18 mouse cellular contexts compared by ENCODE assay signal in the genomic region with DNA sequence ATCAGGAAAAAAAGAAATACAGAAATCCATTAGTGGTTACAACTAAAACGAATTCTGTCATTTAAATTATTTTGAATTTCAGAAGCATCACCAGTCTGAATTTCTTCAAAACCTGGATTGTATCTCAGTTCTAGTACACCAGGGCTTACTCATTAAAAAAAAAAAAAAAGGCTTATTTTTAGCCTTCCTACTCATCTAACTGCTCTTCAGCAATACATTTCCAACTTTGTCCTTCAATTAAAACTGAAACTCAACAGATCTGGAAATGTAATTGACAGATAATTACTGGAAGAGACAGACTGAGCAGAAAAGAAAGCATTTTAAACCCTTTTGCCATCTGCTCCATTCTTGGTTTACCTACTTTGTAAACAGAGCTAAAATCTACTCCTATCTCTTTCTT. TPM values are rescaled to one million over a fixed set of nuclear protein-coding genes. Genes with fewer than 3 reads are reported as not detected.
A peak's percentile ranks its signal among the peaks of the same experiment; 100 is the strongest.
DNase-seq lines count a peak whose midpoint lies in the region; ATAC-seq and TF ChIP-seq lines count a peak whose summit lies in the region.
"Had no signal": no experiment of that assay in that cellular context is flagged by ENCODE, and none has a peak within 500 bp of the region (broad histone marks: within the 10 kb centered on the region; RNA-seq: fewer than 3 reads in every experiment).

No protein-coding gene starts in this region.

- no peaks in the 10 kb centered on the region for H3K9me3 ChIP-seq in forebrain, postnatal 0 days (ENCODE audit: low read length)
- no peaks in the 10 kb centered on the region for H3K9me3 ChIP-seq in forebrain, embryonic 12.5 days
- H3K9me3 ChIP-seq: embryonic facial prominence, embryonic 10.5 days; embryonic facial prominence, embryonic 12.5 days; forebrain, embryonic 15.5 days had no signal

- H3K4me2 ChIP-seq in forebrain, postnatal 0 days (ENCODE audit: low read depth) = no peak overlapping the region
- no peak overlapping the region for H3K4me2 ChIP-seq in forebrain, embryonic 12.5 days
- H3K4me2 ChIP-seq: embryonic facial prominence, embryonic 12.5 days; forebrain, embryonic 15.5 days had no signal

- DNase-seq in forebrain, postnatal 0 days = peak; percentile 14
- peak; percentile 8 for DNase-seq in brain, adult 2 months (ENCODE audit: low read depth, low spot score)
- no peak for DNase-seq in gastrocnemius, adult 8-10 months (ENCODE audit: low spot score in 2 of 2)
- no peak for DNase-seq in c-Kit-positive CD71-positive TER-119-positive erythroid progenitor cells, embryonic 14.5 days (ENCODE audit: low spot score)
- DNase-seq: adrenal gland, adult 2 months; adrenal gland, postnatal 10 days; adrenal gland, postnatal 25 days; cerebellum, adult 11-12 months; cerebellum, adult 2 months; cerebellum, adult 9-10 months; cerebellum, postnatal 10 days; cerebellum, postnatal 25 days had no signal

- no peaks in the 10 kb centered on the region for H3K4me1 ChIP-seq in forebrain, postnatal 0 days (ENCODE audit: insufficient read depth)
- no peaks in the 10 kb centered on the region for H3K4me1 ChIP-seq in forebrain, embryonic 12.5 days
- H3K4me1 ChIP-seq: embryonic facial prominence, embryonic 10.5 days; embryonic facial prominence, embryonic 12.5 days; forebrain, embryonic 15.5 days had no signal

- H3K36me3 ChIP-seq in forebrain, postnatal 0 days (ENCODE audit: insufficient read depth) = no peaks in the 10 kb centered on the region
- no peaks in the 10 kb centered on the region for H3K36me3 ChIP-seq in forebrain, embryonic 12.5 days (replicated peaks)
- H3K36me3 ChIP-seq: embryonic facial prominence, embryonic 12.5 days; forebrain, embryonic 15.5 days had no signal

- no peak overlapping the region for H3K9ac ChIP-seq in forebrain, postnatal 0 days
- H3K9ac ChIP-seq in forebrain, embryonic 12.5 days = no peak overlapping the region
- H3K9ac ChIP-seq: embryonic facial prominence, embryonic 12.5 days; forebrain, embryonic 15.5 days had no signal

- no peak overlapping the region for H3K27ac ChIP-seq in forebrain, postnatal 0 days (ENCODE audit: low read depth, low read length)
- no peak overlapping the region for H3K27ac ChIP-seq in forebrain, embryonic 12.5 days
- H3K27ac ChIP-seq: embryonic facial prominence, embryonic 10.5 days; embryonic facial prominence, embryonic 12.5 days had no signal

- 51% methylated on average over 1 of the region's 1 CpGs for WGBS in forebrain, postnatal 0 days
- WGBS in forebrain, embryonic 12.5 days = 79% methylated on average over 1 of the region's 1 CpGs

- H3K4me3 ChIP-seq in forebrain, postnatal 0 days (ENCODE audit: low read depth, low read length) = no peak overlapping the region
- no peak overlapping the region for H3K4me3 ChIP-seq in forebrain, embryonic 12.5 days (replicated peaks)
- H3K4me3 ChIP-seq: embryonic facial prominence, embryonic 10.5 days; embryonic facial prominence, embryonic 12.5 days; forebrain, embryonic 15.5 days had no signal

- TF ChIP-seq CTCF in forebrain, postnatal 0 days (IDR thresholded peaks at IDR 0.05; ENCODE audit: low read depth) = no peak

- H3K27me3 ChIP-seq in forebrain, postnatal 0 days (ENCODE audit: insufficient read depth, low read length) = no peaks in the 10 kb centered on the region
- H3K27me3 ChIP-seq in forebrain, embryonic 12.5 days = no peaks in the 10 kb centered on the region; the same call in 1 of the 2 replicates
- H3K27me3 ChIP-seq: embryonic facial prominence, embryonic 12.5 days; forebrain, embryonic 15.5 days had no signal

- peak; percentile 84 for ATAC-seq in forebrain, postnatal 0 days
- ATAC-seq in forebrain, embryonic 12.5 days (ENCODE audit: low FRiP score) = no peak
- ATAC-seq: activated CD4-positive, CD25-positive, alpha-beta regulatory T cell, adult 4 months; forebrain, embryonic 15.5 days; Patski had no signal

RNA-seq across cellular contexts. Expression of a gene that starts 10.1 kb away (rescaled TPM):
- total RNA-seq in forebrain, postnatal 0 days (2014; rRNA removed) = 15.5 and 17.0 TPM in 2 replicates
- 8.5 and 12.3 TPM in 2 replicates for polyA plus RNA-seq in forebrain, postnatal 0 days (2015; fragmentation: Nextera tagmentation; extraction: Ambion mirVana)
- 33.5 and 38.3 TPM in 2 replicates for polyA plus RNA-seq in forebrain, embryonic 12.5 days (2016; fragmentation: Nextera tagmentation; extraction: Ambion mirVana)
- 10 to 100 TPM; 26.7 to 31.0 (median 30.4) TPM for total RNA-seq in gastrocnemius, adult 8-10 months (2022)

RNA-seq across cellular contexts. Expression of a gene that starts 13.9 kb away (rescaled TPM):
- total RNA-seq in forebrain, postnatal 0 days (2014; rRNA removed) = 193 and 278 TPM in 2 replicates
- 393 and 557 TPM in 2 replicates for polyA plus RNA-seq in forebrain, postnatal 0 days (2015; fragmentation: Nextera tagmentation; extraction: Ambion mirVana)
- 284 and 287 TPM in 2 replicates for polyA plus RNA-seq in forebrain, embryonic 12.5 days (2016; fragmentation: Nextera tagmentation; extraction: Ambion mirVana)
- 100 to 1,000 TPM; 752 to 895 (median 837) TPM for total RNA-seq in gastrocnemius, adult 8-10 months (2022)

RNA-seq across cellular contexts. Expression of a gene that starts 25.5 kb away (rescaled TPM):
- total RNA-seq in forebrain, postnatal 0 days (2014; rRNA removed) = 11.7 and 14.6 TPM in 2 replicates
- 4.2 and 6.5 TPM in 2 replicates for polyA plus RNA-seq in forebrain, postnatal 0 days (2015; fragmentation: Nextera tagmentation; extraction: Ambion mirVana)
- 24.8 and 25.0 TPM in 2 replicates for polyA plus RNA-seq in forebrain, embryonic 12.5 days (2016; fragmentation: Nextera tagmentation; extraction: Ambion mirVana)
- 1 to 10 TPM; 7.1 to 8.3 (median 7.6) TPM for total RNA-seq in gastrocnemius, adult 8-10 months (2022)

Comparison
In these comparisons a context has a peak if more than half of its experiments do, and no peak if none do; other contexts are left out.
1. DNase-seq: peak in forebrain, postnatal 0 days (single experiment) and brain, adult 2 months (single experiment); none in gastrocnemius, adult 8-10 months (0 of 2) and c-Kit-positive CD71-positive TER-119-positive erythroid progenitor cells, embryonic 14.5 days (single experiment).